Mouse (Mus musculus): ENCODE measurements around the gene Rasl10a.

GRCm38 (mm10) chr11:5065056-5065821, 7.3 kb downstream of the Rasl10a start, which contains the start of gene Gas2l1:
- TF ChIP-seq EP300 (IDR thresholded peaks at IDR 0.05; ENCODE audit: low read depth) (no peak), CTCF (IDR thresholded peaks at IDR 0.05; ENCODE audit: low read depth) (peak; percentile 74)
